Mouse (Mus musculus): Measurements from ENCODE around the gene Phactr1.

The Phactr1 gene

DNA sequence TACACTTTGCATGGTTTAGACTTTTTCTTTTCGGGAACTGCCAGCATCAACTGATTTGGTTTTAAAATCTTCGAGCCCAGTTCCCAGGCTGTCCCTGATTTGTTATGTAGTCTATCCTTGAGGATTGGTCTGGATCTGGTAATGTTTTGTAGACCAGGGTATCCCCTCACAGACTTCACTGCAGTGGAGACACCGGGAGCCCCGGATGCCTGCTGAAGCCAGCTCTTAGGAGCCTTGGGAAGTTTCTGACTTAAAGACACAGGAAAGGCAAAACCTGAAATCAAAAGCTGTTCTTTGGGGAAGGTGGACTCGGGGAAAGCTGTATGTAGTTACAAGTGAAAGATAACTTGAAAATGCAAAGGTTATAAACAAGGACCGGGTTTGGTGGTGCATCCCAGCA lies 186.6 kb downstream of the Phactr1 start:
- DNase-seq (ENCODE audit: low spot score in 2 of 2), result no peak

- no peak for DNase-seq (ENCODE audit: low spot score in 2 of 2)
Observed at GRCm38 (mm10) chr13:42872125-42872524, 191.7 kb downstream of the Phactr1 start.

DNA sequence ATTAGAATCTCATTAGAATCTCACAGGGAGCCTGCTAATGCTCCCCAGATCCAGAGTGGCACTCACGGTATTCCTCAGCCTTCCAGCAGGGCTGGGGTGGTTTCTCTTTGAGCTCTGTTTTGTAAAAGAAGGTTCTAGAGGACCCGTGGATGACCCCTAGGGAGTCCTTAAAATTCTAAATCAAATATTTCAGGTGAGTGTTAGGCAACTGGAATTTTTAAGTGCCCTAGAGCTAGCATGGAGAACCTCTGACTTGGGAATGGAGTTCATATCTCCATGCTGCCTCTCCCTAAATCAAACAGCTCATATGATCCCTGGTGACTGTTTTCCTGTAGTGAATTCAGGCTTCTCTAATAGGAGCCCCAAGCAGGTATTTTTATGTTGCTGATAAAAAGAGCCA lies 197.9 kb downstream of the Phactr1 start:
- no peak for DNase-seq (ENCODE audit: low spot score in 2 of 2)

DNA sequence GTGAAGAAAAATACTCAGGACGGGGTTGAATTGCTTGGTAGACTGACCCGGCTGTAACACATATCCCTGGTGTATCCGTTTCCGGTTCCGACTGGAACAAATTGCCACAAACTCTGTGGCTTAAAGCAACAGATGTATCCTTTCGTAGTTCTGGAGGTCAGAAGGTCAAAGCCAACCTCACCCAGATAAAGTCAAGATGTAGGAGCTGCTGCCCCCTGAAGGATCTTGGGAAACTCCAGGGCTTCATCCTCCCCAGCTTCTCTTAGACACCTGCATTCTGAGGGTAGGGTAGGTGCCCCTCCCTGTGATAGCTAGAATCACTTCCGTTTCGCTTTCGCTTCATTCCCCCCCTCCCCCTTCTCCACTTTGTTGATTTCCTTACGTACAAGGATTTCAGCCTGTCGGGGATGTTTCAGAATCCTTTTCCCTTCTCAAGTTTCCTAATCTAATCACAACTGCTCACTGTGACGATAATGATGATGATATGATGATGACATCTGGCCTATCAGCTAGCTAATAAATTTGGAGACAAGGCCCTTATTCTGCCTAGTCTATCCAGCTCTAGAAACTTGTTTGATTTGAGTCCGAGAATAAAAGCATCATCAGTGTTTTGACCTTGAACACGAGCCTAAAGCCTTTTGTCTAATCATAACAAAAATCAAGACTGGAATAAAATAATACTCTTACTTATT lies 203.8 kb downstream of the Phactr1 start:
- DNase-seq (ENCODE audit: low spot score in 2 of 2), result no peak

- DNase-seq (ENCODE audit: low spot score in 2 of 2), result no peak
Observed at GRCm38 (mm10) chr13:42884725-42885115, 204.3 kb downstream of the Phactr1 start.

DNA sequence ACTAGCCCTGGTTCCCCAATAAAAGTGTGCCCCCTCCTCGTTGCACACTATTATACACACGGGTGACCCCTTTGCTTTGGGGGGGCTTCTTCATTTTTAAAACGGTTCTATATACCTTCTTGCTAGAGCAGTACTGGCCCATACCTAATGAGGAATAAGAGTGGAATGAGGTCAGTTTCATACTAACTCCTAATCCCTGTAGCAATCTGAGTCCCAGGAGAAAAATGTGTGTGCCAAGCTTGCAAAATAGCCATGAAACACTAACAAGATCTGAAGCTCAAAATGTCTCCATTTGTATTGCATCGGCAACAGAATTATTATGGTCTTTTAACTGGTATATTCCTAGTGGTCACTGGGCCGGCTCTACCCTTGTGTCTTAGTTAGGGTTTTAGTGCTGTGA lies 207.3 kb downstream of the Phactr1 start:
- DNase-seq (ENCODE audit: low spot score in 2 of 2), result no peak

GRCm38 (mm10) chr13:42889516-42890474 lies 209.4 kb downstream of the Phactr1 start:
- DNase-seq (ENCODE audit: low spot score in 2 of 2), result no peak

- DNase-seq (ENCODE audit: low spot score in 2 of 2), result no peak
Observed at GRCm38 (mm10) chr13:42890651-42891050, 210.2 kb downstream of the Phactr1 start.

GRCm38 (mm10) chr13:42894016-42894415 lies 213.6 kb downstream of the Phactr1 start:
- no peak for DNase-seq (ENCODE audit: low spot score in 2 of 2)

GRCm38 (mm10) chr13:42894598-42894997 lies 214.2 kb downstream of the Phactr1 start:
- DNase-seq (ENCODE audit: low spot score in 2 of 2), result no peak

DNA sequence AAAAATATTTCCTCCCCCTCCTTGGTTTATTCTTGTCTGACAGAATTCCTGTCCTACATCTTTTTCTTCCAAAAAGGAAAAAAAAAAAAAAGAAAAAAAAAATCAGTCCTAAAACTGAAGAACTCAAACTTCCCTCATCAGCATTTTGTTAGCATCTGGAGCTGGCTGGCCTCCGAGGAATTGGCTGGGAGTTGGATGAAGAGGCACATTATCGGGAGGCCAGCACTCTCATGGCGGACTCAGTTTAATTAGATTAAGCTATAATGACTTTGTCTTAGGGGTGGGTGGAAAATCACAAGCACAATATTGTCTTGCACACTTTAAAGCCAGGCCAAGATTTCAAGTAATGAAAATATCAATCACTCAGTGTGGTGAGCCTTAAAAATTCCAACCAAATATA lies 215.6 kb downstream of the Phactr1 start:
- DNase-seq (ENCODE audit: low spot score in 2 of 2), result no peak

- DNase-seq (ENCODE audit: low spot score in 2 of 2), result no peak
Observed at GRCm38 (mm10) chr13:42899611-42900010, 219.2 kb downstream of the Phactr1 start.

DNA sequence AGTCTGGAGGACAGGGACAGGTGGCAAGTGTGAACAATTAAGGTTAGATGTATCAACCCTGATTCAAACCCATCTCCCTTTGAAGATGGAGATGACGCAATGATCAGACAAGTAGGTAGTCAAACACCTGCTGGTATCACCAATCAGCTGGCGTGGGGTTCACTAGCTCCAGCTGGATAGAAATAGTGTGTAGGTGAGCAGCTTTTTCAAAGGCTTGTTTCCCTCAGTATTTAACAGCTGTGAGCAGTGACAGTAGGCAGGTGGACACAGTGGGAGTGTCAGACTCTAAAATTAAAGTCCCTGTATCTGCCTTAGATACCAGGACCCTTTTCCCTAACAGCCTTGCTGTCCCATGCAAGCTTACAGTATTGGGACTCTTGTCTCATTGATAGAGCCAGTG lies 221.4 kb downstream of the Phactr1 start:
- no peak for DNase-seq (ENCODE audit: low spot score in 2 of 2)

DNA sequence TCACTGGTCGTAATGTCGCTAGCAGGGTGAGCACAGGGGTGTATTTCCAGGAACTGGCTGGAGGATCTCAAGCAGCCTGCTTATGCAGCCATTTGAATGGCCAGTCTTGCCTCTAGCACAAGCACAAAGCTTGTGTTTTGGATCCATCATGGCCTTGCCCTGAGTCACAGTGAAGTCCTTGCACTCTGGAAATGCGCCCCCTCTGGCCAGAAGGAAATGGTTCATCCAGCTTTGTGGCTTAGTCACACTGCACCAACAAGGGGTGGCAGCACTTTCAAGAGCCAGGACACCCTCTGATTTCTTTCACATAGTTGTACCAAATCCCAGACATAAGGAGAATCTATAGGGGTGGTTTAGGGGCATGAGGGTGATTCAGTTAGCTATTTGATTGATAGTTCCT lies 222.4 kb downstream of the Phactr1 start:
- no peak for DNase-seq (ENCODE audit: low spot score in 2 of 2)

- no peak for DNase-seq (ENCODE audit: low spot score in 2 of 2)
Observed at GRCm38 (mm10) chr13:42905818-42906217, 225.4 kb downstream of the Phactr1 start.

DNA sequence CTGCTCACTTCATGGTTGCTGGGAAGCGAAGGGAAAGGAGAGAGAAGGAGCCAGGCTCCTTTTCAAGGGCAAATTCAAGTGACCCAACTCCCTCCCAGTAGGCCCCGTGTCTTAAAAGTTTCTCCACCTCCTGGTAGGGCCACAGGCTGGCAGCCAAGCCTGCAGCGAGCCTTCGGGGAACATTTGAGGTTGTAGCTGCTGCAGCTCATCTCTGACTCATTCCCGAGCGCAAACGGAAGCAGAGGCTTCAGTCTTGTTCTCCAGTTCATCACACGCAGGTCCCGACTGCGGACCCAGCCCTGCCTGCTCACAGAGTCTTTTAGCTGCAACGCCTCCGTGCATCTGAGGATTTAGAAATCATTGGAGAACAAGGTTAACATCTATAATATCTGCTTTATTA lies 226.6 kb downstream of the Phactr1 start:
- DNase-seq (ENCODE audit: low spot score in 2 of 2), result no peak

DNA sequence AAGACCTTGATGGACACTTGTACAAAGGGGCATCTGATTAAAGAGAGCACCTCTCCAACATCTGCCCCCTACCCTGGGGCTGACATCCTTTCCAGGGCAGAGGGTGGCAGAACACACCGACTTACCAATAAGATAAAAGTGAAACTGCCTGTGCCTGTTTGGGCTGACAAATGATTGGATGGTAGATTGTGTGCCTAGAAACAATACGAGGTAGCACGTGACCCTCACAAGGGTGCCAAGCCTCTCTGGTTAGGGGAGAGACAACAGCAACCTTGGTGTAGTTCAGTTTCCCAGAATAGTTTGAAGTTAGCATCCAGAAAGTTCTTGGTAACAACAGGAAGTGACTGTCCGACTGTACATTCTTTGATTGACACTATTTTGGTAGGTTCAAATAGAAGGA lies 234.7 kb downstream of the Phactr1 start:
- DNase-seq (ENCODE audit: low spot score in 2 of 2), result peak in 1 of 2 experiments; percentile 40

DNA sequence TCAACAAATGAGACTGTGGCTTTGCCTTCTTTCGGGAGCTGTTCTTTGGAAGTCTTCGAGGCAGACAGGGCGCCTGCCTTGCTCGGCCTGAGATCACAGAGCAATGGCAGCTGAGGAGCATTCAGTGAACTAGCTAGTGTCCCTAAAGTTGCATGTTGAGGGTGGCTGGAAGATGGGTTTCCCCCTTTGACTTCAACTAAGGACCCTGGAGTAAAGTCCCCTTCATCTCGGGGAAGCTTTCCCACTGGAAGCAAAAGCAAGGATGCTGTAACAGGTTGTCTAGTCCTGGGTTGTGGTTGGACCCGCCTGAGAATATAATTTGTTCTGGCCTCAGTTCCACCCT lies 235.4 kb downstream of the Phactr1 start:
- DNase-seq (ENCODE audit: low spot score in 2 of 2), result peak in 1 of 2 experiments; percentile 25

DNA sequence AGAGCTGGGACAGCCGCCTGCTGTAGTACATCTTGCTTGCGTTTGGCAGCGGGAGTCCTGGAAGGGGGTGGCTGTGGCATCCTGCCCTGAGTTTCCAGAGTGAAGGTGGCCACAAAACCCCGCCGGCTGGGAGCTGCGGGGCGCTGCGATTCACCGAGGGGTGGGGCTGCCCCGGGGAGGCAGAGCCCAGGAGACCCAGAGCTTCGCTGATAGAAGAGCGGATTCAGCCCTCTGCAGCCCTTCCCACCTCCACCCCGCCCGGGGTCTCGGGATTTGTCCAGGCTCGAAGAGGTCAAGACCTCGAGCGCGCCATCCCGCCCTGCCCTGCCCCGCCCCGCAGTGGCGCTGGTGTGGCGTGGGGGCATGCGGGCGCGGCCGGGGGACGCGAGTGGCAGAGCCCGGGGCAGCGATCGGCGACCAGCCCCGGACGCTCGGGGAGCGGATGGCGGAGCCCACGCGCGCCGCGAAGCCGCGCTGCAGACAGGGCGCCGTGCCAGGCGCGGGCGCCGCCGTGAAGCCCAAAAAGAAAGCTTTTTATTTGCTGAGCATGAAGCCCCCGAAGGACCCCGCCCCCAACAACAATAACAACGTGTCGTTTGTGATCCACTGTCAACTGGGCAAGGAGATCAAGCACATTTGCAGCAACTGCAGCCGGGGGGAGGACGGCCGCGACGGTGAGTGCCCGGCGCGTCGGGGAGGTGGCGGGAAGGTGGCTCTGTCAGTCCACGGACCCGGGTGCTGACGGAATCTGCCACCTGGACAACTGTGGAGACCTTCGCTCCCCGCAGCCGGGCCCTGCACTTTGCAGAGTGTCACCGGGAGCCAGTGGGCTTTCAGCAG lies 236.0 kb downstream of the Phactr1 start:
- DNase-seq (ENCODE audit: low spot score in 2 of 2), result peak; percentile 26 to 60

- DNase-seq (ENCODE audit: low spot score in 2 of 2), result peak in 1 of 2 experiments; percentile 55
Observed at GRCm38 (mm10) chr13:42917251-42917650, 236.8 kb downstream of the Phactr1 start.

DNA sequence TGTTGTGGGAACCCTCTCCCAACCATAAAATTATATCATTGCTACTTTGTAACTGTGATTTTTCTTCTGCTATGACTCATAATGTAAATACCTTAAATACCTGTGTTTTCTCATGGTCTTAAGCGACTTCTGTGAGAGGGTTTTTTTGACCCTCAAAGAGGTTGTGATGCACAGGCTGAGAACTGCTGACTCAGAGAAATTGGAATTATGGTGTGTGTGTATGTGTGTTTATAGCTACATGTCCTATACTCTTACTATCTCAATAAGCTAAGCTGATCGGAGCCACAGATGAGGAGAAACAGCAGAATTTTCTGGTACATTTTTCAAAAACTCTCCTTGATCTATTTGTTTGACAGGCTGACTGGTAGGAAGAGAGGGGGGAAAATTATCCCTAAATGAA lies 239.6 kb downstream of the Phactr1 start:
- DNase-seq (ENCODE audit: low spot score in 2 of 2), result no peak
